In the genomic region with DNA sequence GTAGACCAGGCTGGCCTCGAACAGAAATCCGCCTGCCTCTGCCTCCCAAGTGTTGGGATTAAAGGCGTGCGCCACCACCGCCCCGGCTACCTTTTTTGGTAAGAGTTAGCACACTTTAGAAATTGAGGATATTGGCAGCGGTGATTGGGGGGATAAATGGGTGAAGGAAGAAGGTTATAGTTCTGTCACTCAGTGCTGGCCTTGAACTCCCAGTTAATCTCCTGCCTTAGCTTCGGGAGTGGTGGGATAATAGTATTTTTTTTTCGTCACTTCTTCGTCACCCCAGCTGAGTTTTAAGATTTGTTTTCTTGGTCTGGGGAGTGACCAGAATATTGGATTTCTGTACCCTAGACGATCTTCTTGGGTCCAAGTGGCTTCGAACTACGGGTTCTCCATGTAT, we compare ENCODE assay signal across 8 mouse cellular contexts. TPM values are rescaled to one million over a fixed set of nuclear protein-coding genes. Genes with fewer than 3 reads are reported as not detected.
DNase-seq lines count a peak whose midpoint lies in the region; ATAC-seq and TF ChIP-seq lines count a peak whose summit lies in the region.

No protein-coding gene starts in this region.

- no peak for TF ChIP-seq CTCF in lung, embryonic 14.5 days (IDR thresholded peaks at IDR 0.05; ENCODE audit: low read depth)
- TF ChIP-seq CTCF in small intestine, adult 2 months (IDR thresholded peaks at IDR 0.05; ENCODE audit: extremely low read depth, insufficient read length, insufficient replicate concordance, low read depth, low read length) = no peak

- WGBS in lung, embryonic 14.5 days = 39% methylated on average over 13 of the region's 13 CpGs
- 57% methylated on average over 13 of the region's 13 CpGs for WGBS in forebrain, embryonic 10.5 days
- 44% methylated on average over 13 of the region's 13 CpGs for WGBS in limb, embryonic 10.5 days
- 20% methylated on average over 13 of the region's 13 CpGs for WGBS in small intestine, adult 2 months

- H3K9ac ChIP-seq in lung, embryonic 14.5 days = peak overlapping the region; percentile 97

- intact Hi-C loops in gastrocnemius, postnatal 14 days (cut with DNase I; ENCODE audit: low total_unique reads) = no loop called here

- peak overlapping the region; percentile 89 for H3K4me3 ChIP-seq in lung, embryonic 14.5 days (ENCODE audit: low read depth, low read length)
- peak overlapping the region; percentile 86 for H3K4me3 ChIP-seq in forebrain, embryonic 10.5 days
- H3K4me3 ChIP-seq in limb, embryonic 10.5 days = peak overlapping the region; percentile 88
- peak overlapping the region; percentile 98 for H3K4me3 ChIP-seq in small intestine, adult 2 months (ENCODE audit: low read depth, low read length)

- H3K27ac ChIP-seq in lung, embryonic 14.5 days (ENCODE audit: low read depth) = peak overlapping the region; percentile 98; the same call in 1 of the 2 replicates
- H3K27ac ChIP-seq in forebrain, embryonic 10.5 days = peak overlapping the region; percentile 99
- peak overlapping the region; percentile 99 for H3K27ac ChIP-seq in limb, embryonic 10.5 days
- H3K27ac ChIP-seq in small intestine, adult 2 months (ENCODE audit: insufficient read depth, low read depth, low read length) = no peak overlapping the region

- no peaks in the 10 kb centered on the region for H3K27me3 ChIP-seq in lung, embryonic 14.5 days (ENCODE audit: insufficient read depth, low read length)
- no peaks in the 10 kb centered on the region for H3K27me3 ChIP-seq in forebrain, embryonic 10.5 days (ENCODE audit: poor library complexity, severe bottlenecking)
- H3K27me3 ChIP-seq in limb, embryonic 10.5 days (ENCODE audit: low read depth, poor library complexity, severe bottlenecking) = no peaks in the 10 kb centered on the region
- no peaks in the 10 kb centered on the region for H3K27me3 ChIP-seq in small intestine, adult 2 months (ENCODE audit: control insufficient read depth, insufficient read depth, low read length)

- H3K36me3 ChIP-seq in lung, embryonic 14.5 days (ENCODE audit: insufficient read depth) = peaks cover 17% of the 10 kb centered on the region
- peaks cover 41% of the 10 kb centered on the region for H3K36me3 ChIP-seq in forebrain, embryonic 10.5 days (replicated peaks)
- peaks cover 32% of the 10 kb centered on the region for H3K36me3 ChIP-seq in limb, embryonic 10.5 days
- peaks cover 4% of the 10 kb centered on the region for H3K36me3 ChIP-seq in small intestine, adult 2 months (ENCODE audit: control insufficient read depth, insufficient read depth, low read length)

- H3K4me1 ChIP-seq in lung, embryonic 14.5 days (ENCODE audit: insufficient read depth) = peaks cover 4% of the 10 kb centered on the region
- peaks cover 22% of the 10 kb centered on the region for H3K4me1 ChIP-seq in forebrain, embryonic 10.5 days
- H3K4me1 ChIP-seq in limb, embryonic 10.5 days = peaks cover 15% of the 10 kb centered on the region
- H3K4me1 ChIP-seq in small intestine, adult 2 months (ENCODE audit: control insufficient read depth, insufficient read depth, insufficient read length, low read length) = peaks cover 11% of the 10 kb centered on the region; the same call in 1 of the 2 replicates

- DNase-seq in lung, embryonic 14.5 days = no peak
- DNase-seq in lung, postnatal 4 days = no peak
- DNase-seq in forebrain, embryonic 10.5 days (ENCODE audit: extremely low spot score, low spot score) = no peak
- DNase-seq in limb, embryonic 10.5 days (ENCODE audit: low spot score) = no peak
- DNase-seq in adrenal gland, postnatal 25 days = no peak
- no peak for DNase-seq in embryo, embryonic 9.5 days (ENCODE audit: extremely low spot score)
- DNase-seq in gastrocnemius, postnatal 14 days = no peak

- H3K4me2 ChIP-seq in lung, embryonic 14.5 days = peak overlapping the region; percentile 67

- no peak for ATAC-seq in lung, embryonic 14.5 days (ENCODE audit: insufficient read depth)

- no peak for TF ChIP-seq POLR2A in small intestine, adult 2 months (IDR thresholded peaks at IDR 0.05; ENCODE audit: low read depth, low read length)

- H3K9me3 ChIP-seq in lung, embryonic 14.5 days (ENCODE audit: low read depth, low read length) = no peaks in the 10 kb centered on the region
- H3K9me3 ChIP-seq in forebrain, embryonic 10.5 days = no peaks in the 10 kb centered on the region
- H3K9me3 ChIP-seq in limb, embryonic 10.5 days (replicated peaks) = no peaks in the 10 kb centered on the region

RNA-seq across cellular contexts. Expression of gene Bclaf1, which starts 1.2 kb away (rescaled TPM):
- polyA plus RNA-seq in lung, embryonic 14.5 days (2014; fragmentation: Nextera tagmentation; extraction: Ambion mirVana) = 151 and 155 TPM in 2 replicates
- 179 and 183 TPM in 2 replicates for polyA plus RNA-seq in forebrain, embryonic 10.5 days (2016; fragmentation: Nextera tagmentation; extraction: Ambion mirVana)
- 153 and 174 TPM in 2 replicates for polyA plus RNA-seq in limb, embryonic 10.5 days (2016; fragmentation: Nextera tagmentation; extraction: Ambion mirVana)
- 1.6 and 4.1 TPM in 2 replicates for polyA plus RNA-seq in small intestine, adult 2 months (2012; rRNA removed)
- total RNA-seq in adrenal gland, postnatal 25 days (2021) = 125 and 137 TPM in 2 replicates
- total RNA-seq in gastrocnemius, postnatal 14 days (2021) = 10 to 100 TPM; 46.4 to 51.7 TPM

RNA-seq across cellular contexts. Expression of gene Mtfr2, which starts 34.1 kb away (rescaled TPM):
- 3.2 and 4.9 TPM in 2 replicates for polyA plus RNA-seq in lung, embryonic 14.5 days (2014; fragmentation: Nextera tagmentation; extraction: Ambion mirVana)
- 3.1 and 3.3 TPM in 2 replicates for polyA plus RNA-seq in forebrain, embryonic 10.5 days (2016; fragmentation: Nextera tagmentation; extraction: Ambion mirVana)
- 2.3 and 2.4 TPM in 2 replicates for polyA plus RNA-seq in limb, embryonic 10.5 days (2016; fragmentation: Nextera tagmentation; extraction: Ambion mirVana)
- polyA plus RNA-seq in small intestine, adult 2 months (2012; rRNA removed) = 0.52 and 0.68 TPM in 2 replicates
- total RNA-seq in adrenal gland, postnatal 25 days (2021) = 1.1 and 1.7 TPM in 2 replicates
- total RNA-seq in gastrocnemius, postnatal 14 days (2021) = under 1 TPM; 0.62 to 0.88 TPM

Comparison
In these comparisons a context has a peak if more than half of its experiments do, and no peak if none do; other contexts are left out.
1. RNA of gene Bclaf1, which starts 1.2 kb away (polyA plus RNA-seq): 179 to 183 TPM in forebrain, embryonic 10.5 days, 153 to 174 TPM in limb, embryonic 10.5 days and 151 to 155 TPM in lung, embryonic 14.5 days; 1.6 to 4.1 TPM in small intestine, adult 2 months; every median in the first group is over 10 times any median in the second.
2. Peak in every context shown above with its lines, with median percentiles within 50 percentile points of each other: H3K4me3 ChIP-seq.